Mouse (Mus musculus) heart, embryonic 10.5 days (tissue): Measurements from ENCODE around the gene Pld5. TPM values are rescaled to one million over a fixed set of nuclear protein-coding genes. Genes with fewer than 3 reads are reported as not detected.

ENCODE experiments used
- DNase-seq: peaks from one replicate; pipeline ENCODE4 v3.0.0-alpha.2; 2017; ENCODE audit warnings: low spot score
- H3K27ac ChIP-seq: fragments of 300-500 bp; sonication (generic); 2 replicates; pipeline ENCODE4 v1.5.1; 2016; ENCODE audit warnings: mild to moderate bottlenecking
- H3K27me3 ChIP-seq: fragments of 300-500 bp; sonication (generic); 2 replicates; pipeline ENCODE4 v1.6.1; 2016; ENCODE audit warnings: mild to moderate bottlenecking; ENCODE audit not compliant: poor library complexity, insufficient read depth, severe bottlenecking
- H3K36me3 ChIP-seq: fragments of 300-500 bp; sonication (generic); 2 replicates; pipeline ENCODE4 v1.6.1; 2016; ENCODE audit warnings: mild to moderate bottlenecking, moderate library complexity
- H3K4me1 ChIP-seq: fragments of 300-500 bp; sonication (generic); 2 replicates; pipeline ENCODE4 v1.6.1; 2016; ENCODE audit warnings: mild to moderate bottlenecking
- H3K4me3 ChIP-seq: fragments of 300-500 bp; sonication (generic); 2 replicates; pipeline ENCODE4 v1.5.1; 2016; ENCODE audit warnings: mild to moderate bottlenecking, moderate library complexity
- H3K9me3 ChIP-seq: fragments of 300-500 bp; sonication (generic); 2 replicates; pipeline ENCODE4 v1.6.1; 2016; ENCODE audit warnings: mild to moderate bottlenecking, moderate library complexity
- WGBS: fragments of 180-500 bp; shearing (Covaris S2); methylation state at CpG from one replicate; pipeline ENCODE4 v1.1.7; 2016; 5-methylcytosine and 5-hydroxymethylcytosine counted together
- polyA plus RNA-seq: library from polyadenylated mRNA; unstranded; fragments of >200 nt; fragmentation: Nextera tagmentation; extraction: Ambion mirVana; gene quantifications from 2 replicates; pipeline ENCODE4 v1.2.1, GENCODE M21; 2016

Gene Pld5
- polyA plus RNA-seq, 1 experiment from 2014 or later: 0.31 TPM

DNA sequence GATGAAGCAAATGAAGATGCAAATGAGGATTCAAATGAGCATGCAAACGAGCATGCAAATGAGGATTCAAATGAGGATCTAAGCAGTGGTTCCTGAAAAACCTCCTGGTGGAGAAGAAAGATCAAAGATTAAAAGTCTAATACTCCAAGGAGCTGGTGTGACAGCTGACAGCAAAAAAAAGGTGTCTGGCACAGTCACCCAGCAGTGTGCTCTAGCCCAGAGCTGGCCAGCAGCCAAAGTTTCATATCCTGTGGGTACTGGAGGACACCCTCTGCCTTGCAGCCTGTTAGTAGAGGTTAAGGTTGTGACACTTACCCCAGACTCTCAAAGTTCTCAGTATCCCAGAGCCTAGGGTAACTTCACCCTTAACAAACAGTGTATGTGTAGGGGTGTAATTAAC is 199.7 kb downstream of the Pld5 start:
- Histone ChIP-seq H3K9me3 (no peaks in the 10 kb centered on the region), H3K4me3 (no peak overlapping the region), H3K27me3 (no peaks in the 10 kb centered on the region), H3K4me1 (peaks cover 14% of the 10 kb centered on the region), H3K36me3 (no peaks in the 10 kb centered on the region), H3K27ac (no peak overlapping the region)
- no peak for DNase-seq
- 73% methylated on average over 1 of the region's 1 CpGs for WGBS

DNA sequence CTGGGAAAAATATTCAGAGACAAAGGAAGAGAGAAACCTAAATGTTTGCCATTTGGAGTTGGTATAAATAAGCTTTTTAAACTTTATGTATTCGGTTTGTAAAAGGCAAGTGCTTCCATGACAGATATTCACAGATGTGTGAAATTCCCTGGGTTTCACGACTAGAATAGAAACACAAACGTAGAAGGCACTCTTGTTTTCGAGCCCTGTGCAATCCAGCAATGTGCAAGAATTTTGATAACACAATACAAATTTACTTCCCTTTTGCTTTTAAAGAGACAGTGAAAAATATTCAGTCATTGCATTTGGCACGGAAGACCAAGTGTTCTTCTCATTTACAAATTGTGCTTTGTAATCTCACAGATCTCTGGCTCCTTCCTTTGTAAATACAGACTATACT is 200.6 kb downstream of the Pld5 start:
- H3K4me1 ChIP-seq: peaks cover 14% of the 10 kb centered on the region
- WGBS: 48% methylated on average over 5 of the region's 5 CpGs
- DNase-seq: no peak

DNA sequence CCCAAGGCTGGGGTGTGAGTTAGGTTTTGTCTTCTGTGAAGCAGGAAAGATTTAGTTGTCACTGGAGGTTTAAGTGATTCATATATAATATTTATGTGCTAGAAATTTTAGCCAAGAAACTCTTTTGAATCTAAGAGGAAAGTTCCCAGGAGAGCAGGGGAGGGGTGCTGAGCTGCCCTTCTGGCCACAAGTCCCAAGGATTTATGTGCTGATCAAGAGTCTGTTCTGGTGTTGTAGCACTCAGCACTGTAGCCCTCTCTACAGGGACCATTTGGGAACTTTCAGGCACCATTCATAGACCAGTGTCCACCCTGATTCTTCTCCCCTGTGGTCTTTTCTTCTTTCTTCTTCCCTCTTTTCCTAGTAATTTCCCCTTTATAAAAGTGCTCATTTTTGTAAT is 209.8 kb downstream of the Pld5 start:
- no peak overlapping the region for H3K4me3 ChIP-seq
- H3K27ac ChIP-seq: no peak overlapping the region
- H3K4me1 ChIP-seq: no peaks in the 10 kb centered on the region
- no peak for DNase-seq
- H3K27me3 ChIP-seq: no peaks in the 10 kb centered on the region
- no peaks in the 10 kb centered on the region for H3K9me3 ChIP-seq
- H3K36me3 ChIP-seq: no peaks in the 10 kb centered on the region

More for the DNA sequence above, 200.6 kb downstream of the Pld5 start:
- H3K27me3 ChIP-seq: no peaks in the 10 kb centered on the region
- H3K4me3 ChIP-seq: no peak overlapping the region
- no peak overlapping the region for H3K27ac ChIP-seq
- no peaks in the 10 kb centered on the region for H3K36me3 ChIP-seq
- H3K9me3 ChIP-seq: no peaks in the 10 kb centered on the region

DNA sequence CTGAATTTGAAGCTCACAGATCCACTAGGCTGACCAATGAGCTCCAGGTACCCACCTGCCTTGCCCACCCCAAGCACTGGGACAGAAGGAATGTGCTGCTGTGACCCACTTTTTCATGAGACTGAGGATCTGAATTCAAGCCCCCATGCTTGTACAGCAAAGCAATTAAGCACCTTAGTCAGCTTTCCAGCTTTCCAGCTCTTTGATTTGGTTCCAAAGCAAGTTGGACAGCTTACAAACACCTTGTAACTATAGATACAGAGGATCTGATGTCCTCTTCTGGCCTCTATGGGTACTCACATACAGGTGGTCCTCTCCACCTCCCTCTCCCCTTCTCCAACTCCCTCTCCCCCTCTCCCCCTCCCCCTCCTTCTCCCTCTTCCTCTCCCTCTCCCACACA is 210.6 kb downstream of the Pld5 start:
- Histone ChIP-seq H3K4me1 (no peaks in the 10 kb centered on the region), H3K9me3 (no peaks in the 10 kb centered on the region), H3K27ac (no peak overlapping the region), H3K4me3 (no peak overlapping the region), H3K36me3 (no peaks in the 10 kb centered on the region), H3K27me3 (no peaks in the 10 kb centered on the region)
- no peak for DNase-seq

DNA sequence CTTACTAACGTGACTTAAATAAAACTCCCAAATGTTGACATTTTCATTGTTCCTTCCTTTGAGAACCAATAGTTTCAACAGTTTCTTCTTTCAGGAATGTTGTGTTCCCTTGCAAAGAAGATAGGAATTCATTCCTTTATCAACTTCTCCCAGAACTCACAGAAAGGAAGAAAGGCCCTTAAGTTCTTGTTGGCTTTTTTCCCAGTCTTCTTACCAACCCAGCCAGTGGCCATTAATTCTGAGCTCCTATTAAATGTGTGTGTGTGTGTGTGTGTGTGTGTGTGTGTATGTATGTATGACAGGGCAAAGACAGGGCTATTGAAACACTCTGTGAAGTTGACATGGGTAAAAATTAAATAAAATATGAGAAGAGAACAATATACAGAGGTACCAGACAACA is 221.5 kb downstream of the Pld5 start:
- Histone ChIP-seq H3K4me1 (no peaks in the 10 kb centered on the region), H3K27me3 (no peaks in the 10 kb centered on the region), H3K36me3 (no peaks in the 10 kb centered on the region), H3K4me3 (no peak overlapping the region), H3K9me3 (no peaks in the 10 kb centered on the region), H3K27ac (no peak overlapping the region)
- 67% methylated on average over 1 of the region's 1 CpGs for WGBS
- DNase-seq: no peak

DNA sequence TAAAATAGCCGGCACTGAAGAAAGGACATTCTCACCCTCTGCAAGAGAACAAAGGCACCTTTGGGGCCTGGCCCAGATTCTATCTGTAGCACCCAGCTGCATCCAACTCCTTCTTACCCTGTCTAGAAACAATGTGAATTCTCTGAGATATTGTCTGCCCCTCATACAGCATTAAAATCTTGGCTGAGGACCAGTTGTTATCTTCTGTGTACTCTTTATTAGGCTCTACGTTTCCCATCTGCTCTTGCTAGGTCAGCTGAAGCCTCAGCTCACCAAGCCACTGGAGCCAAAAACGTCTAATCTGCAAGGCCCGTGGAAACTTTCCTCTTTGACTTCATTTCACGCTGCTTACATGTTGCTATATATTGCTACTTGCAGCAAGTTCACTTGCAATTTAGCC is 228.1 kb downstream of the Pld5 start:
- WGBS: 33% methylated on average over 5 of the region's 5 CpGs
- no peak overlapping the region for H3K4me3 ChIP-seq
- no peaks in the 10 kb centered on the region for H3K27me3 ChIP-seq
- no peak overlapping the region for H3K27ac ChIP-seq
- no peaks in the 10 kb centered on the region for H3K36me3 ChIP-seq
- no peaks in the 10 kb centered on the region for H3K9me3 ChIP-seq
- no peak for DNase-seq
- H3K4me1 ChIP-seq: peaks cover 31% of the 10 kb centered on the region

DNA sequence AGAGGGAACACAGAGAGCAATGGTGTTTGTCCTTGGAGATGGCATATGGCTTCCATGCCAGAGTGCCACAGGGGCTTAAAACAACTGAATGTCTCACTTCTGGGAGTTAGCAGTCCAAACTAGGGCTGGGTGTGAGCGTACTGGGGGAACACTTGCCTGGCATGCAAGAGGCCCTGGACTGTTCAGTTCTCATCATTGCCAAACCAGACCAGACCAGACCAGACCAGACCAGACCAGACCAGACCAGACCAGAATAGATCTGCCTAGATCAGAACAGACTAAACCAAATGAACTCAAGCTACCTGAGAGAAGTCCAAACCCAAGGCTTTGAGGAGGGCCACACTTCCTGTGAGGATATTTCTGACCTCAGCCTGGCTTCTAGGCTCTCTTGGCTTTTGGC is 228.7 kb downstream of the Pld5 start:
- no peak for DNase-seq
- H3K27ac ChIP-seq: no peak overlapping the region
- H3K36me3 ChIP-seq: no peaks in the 10 kb centered on the region
- H3K4me1 ChIP-seq: peaks cover 31% of the 10 kb centered on the region
- no peak overlapping the region for H3K4me3 ChIP-seq
- no peaks in the 10 kb centered on the region for H3K9me3 ChIP-seq
- no peaks in the 10 kb centered on the region for H3K27me3 ChIP-seq
- WGBS: 83% methylated on average over 1 of the region's 1 CpGs

DNA sequence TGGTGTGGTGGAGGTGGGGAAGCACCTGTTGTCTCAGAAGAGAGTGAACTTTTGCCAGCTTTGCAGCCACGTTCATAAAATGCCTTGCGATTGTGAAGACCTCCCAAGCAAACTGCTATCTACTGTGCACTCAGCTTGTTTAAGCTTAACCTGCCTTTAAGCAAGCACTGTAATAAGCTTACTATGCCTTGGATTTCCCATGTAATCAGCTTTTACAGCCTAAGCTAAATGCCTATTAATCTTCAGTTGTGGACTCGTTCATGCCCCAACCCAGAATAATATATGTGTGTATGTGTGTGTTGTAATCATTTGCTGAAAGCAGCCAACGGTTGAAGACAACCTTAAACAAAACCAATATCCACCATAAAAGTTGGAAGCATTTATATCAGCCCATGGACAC is 232.1 kb downstream of the Pld5 start:
- Histone ChIP-seq H3K4me1 (peaks cover 34% of the 10 kb centered on the region), H3K4me3 (no peak overlapping the region), H3K27me3 (no peaks in the 10 kb centered on the region), H3K36me3 (no peaks in the 10 kb centered on the region), H3K9me3 (no peaks in the 10 kb centered on the region), H3K27ac (no peak overlapping the region)
- no peak for DNase-seq
- 80% methylated on average over 4 of the region's 4 CpGs for whole genome bisulfite sequencing

DNA sequence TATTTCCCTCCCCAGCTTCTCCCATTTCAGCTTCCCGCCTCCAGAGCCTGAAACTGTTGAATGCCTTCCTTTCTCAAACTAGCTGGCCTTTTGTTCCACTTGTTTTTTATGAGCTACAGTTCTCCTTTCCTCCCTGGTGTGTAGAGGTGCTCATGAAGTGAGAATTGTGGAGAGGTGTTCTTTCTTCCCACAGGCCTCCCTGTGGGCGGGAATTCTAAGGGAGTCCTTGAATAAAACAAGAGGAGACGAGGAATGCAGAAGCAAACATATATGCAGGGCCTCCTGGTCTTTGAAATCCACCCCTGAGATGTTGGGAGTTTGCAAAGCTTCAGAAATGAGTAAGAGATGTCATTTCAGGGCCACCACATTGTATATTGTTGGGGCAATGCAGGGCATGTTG is 235.2 kb downstream of the Pld5 start:
- no peak for DNase-seq
- WGBS: 70% methylated on average over 3 of the region's 3 CpGs

DNA sequence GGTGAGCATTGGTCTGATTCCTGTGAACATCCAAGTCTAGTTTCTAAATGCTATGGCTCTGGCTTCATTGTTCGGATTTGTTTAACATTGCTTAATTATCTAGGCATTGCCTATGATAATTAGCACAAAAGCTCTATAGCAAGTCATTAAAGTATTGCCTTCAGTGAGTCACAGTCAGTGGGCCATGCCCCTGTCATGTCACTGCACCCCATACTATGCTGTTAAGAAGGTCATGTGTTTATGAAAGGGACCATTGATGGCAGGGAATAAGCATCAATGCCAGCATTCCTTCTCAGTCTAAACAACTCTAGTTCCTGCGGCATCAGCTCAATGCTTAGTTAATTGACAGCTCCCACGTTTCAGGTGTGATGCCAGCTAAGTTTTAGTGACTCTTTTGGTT is 239.1 kb downstream of the Pld5 start:
- Histone ChIP-seq H3K27ac (no peak overlapping the region), H3K27me3 (no peaks in the 10 kb centered on the region), H3K4me1 (0 out of 2 replicates have a peak, but pooled peaks cover 2% of the 10 kb centered on the region), H3K36me3 (no peaks in the 10 kb centered on the region), H3K4me3 (no peak overlapping the region), H3K9me3 (no peaks in the 10 kb centered on the region)
- WGBS: 80% methylated on average over 3 of the region's 3 CpGs
- DNase-seq: no peak

More for the DNA sequence above, 235.2 kb downstream of the Pld5 start:
- Histone ChIP-seq H3K4me3 (no peak overlapping the region), H3K9me3 (no peaks in the 10 kb centered on the region), H3K4me1 (peaks cover 10% of the 10 kb centered on the region; the same call in 1 of the 2 replicates), H3K27ac (no peak overlapping the region), H3K27me3 (no peaks in the 10 kb centered on the region), H3K36me3 (no peaks in the 10 kb centered on the region)

DNA sequence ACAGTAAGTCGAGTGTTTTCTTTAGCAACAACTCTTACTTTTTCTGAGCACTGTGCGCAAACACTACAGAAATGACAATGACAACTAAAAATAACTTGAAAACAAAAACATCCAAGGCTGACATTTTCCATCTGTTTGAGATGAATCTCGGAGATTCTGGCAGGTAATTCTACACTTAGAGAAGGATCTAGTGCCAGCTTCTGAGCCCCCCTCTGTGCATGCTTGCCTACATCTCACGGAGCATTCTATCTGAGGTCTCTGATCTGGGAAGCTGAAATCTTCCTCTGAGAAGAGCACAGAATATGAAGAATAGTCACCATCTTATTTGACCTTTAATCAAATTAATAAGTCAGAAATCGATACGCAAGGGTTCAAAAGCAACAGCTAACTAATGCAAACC is 240.4 kb downstream of the Pld5 start:
- no peak overlapping the region for H3K27ac ChIP-seq
- H3K4me1 ChIP-seq: 0 out of 2 replicates have a peak, but pooled peaks cover 2% of the 10 kb centered on the region
- no peak for DNase-seq
- H3K36me3 ChIP-seq: no peaks in the 10 kb centered on the region
- H3K4me3 ChIP-seq: no peak overlapping the region
- no peaks in the 10 kb centered on the region for H3K27me3 ChIP-seq
- WGBS: 84% methylated on average over 6 of the region's 6 CpGs
- no peaks in the 10 kb centered on the region for H3K9me3 ChIP-seq

DNA sequence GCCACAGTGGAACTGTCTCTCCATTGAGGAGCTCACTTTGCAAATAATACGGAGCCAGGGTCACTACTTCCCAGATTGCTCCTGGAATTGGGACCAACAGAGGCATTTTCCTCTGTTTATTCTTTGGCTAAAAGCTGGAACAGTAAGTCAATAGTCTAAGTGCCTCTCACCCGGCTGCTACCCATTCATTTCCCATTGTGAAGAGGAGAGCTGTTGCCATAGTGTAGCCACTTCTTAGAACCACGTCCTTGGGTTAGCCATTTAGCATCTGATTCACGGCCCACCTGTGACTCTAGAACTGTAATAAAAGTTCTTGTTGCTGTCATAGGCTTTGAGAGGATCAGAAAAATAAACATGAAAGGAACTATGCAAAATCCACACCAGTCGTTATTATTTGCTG is 241.4 kb downstream of the Pld5 start:
- 88% methylated on average over 5 of the region's 5 CpGs for WGBS
- no peak overlapping the region for H3K4me3 ChIP-seq
- H3K4me1 ChIP-seq: 0 out of 2 replicates have a peak, but pooled peaks cover 2% of the 10 kb centered on the region
- no peak for DNase-seq
- H3K27me3 ChIP-seq: no peaks in the 10 kb centered on the region
- H3K27ac ChIP-seq: no peak overlapping the region
- no peaks in the 10 kb centered on the region for H3K9me3 ChIP-seq
- no peaks in the 10 kb centered on the region for H3K36me3 ChIP-seq

DNA sequence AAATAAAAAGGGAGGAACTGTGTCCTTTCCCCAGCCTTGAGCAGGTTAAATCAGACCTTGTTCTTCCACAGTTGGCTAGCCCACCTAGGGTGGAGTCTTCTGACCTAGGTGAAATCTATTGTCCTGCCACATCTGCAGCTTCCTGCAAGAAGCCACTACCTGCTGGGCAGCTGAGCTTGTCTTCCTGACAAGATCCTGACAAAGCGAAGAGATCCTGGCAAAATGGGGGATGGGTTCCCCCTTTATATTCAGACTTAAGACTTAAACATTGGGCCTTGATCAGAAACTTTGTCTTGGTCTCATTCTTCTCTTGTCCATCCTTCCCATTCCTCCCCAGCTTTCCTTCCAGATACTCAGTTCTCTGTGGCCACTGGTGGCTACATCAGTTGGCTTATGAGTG is 246.0 kb downstream of the Pld5 start:
- no peak overlapping the region for H3K4me3 ChIP-seq
- no peak for DNase-seq
- H3K27me3 ChIP-seq: no peaks in the 10 kb centered on the region
- no peaks in the 10 kb centered on the region for H3K4me1 ChIP-seq
- no peaks in the 10 kb centered on the region for H3K9me3 ChIP-seq
- no peaks in the 10 kb centered on the region for H3K36me3 ChIP-seq
- WGBS: 84% methylated on average over 1 of the region's 1 CpGs
- H3K27ac ChIP-seq: no peak overlapping the region

DNA sequence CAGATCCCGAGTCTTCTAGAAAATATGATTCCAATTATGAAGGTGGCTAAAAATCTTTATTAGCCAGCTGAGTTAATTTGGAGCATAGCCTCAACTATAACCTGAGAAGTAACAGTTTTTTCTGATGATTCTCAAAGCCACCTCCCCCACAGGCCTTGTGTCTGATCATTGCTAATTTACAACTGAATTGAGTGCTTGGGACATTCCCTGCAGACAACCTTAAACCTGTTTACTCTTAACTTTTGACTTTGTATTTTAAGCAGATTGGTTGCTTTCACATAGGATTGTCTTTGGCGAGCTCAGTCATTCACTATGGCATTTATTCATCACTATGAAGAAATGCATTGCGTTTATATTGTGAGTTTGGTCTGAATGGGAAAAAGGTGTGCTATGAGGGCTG is 246.7 kb downstream of the Pld5 start:
- no peak overlapping the region for H3K4me3 ChIP-seq
- no peaks in the 10 kb centered on the region for H3K9me3 ChIP-seq
- 70% methylated on average over 3 of the region's 3 CpGs for WGBS
- no peak for DNase-seq
- no peaks in the 10 kb centered on the region for H3K4me1 ChIP-seq
- H3K36me3 ChIP-seq: no peaks in the 10 kb centered on the region
- no peaks in the 10 kb centered on the region for H3K27me3 ChIP-seq
- no peak overlapping the region for H3K27ac ChIP-seq
